Mouse (Mus musculus) liver, adult (tissue): ENCODE data around the gene Spint1.

ENCODE experiments used
- GATA4 ChIP-seq: IDR thresholded peaks from 2 replicates; pipeline ENCODE4 v1.6.1; 2014; ENCODE audit warnings: mild to moderate bottlenecking, low read length; ENCODE audit not compliant: insufficient replicate concordance

Spint1 gene

GRCm38 (mm10) chr2:119229775-119230704 lies 7.1 kb upstream of the Spint1 start, which contains the start of gene Ppp1r14d:
TSS of gene Ppp1r14d (minus strand) at chr2:119229906.
- no peak for TF ChIP-seq GATA4

GRCm38 (mm10) chr2:119236682-119237209 lies 416 bp upstream of the Spint1 start:
- TF ChIP-seq GATA4, result no peak

- TF ChIP-seq GATA4, result no peak
Observed at GRCm38 (mm10) chr2:119237871-119238220, 684 bp downstream of the Spint1 start.

- no peak for TF ChIP-seq GATA4
Observed at GRCm38 (mm10) chr2:119238671-119239070, 1.5 kb downstream of the Spint1 start.

GRCm38 (mm10) chr2:119240075-119240818 lies 3.1 kb downstream of the Spint1 start:
- TF ChIP-seq GATA4, result no peak

GRCm38 (mm10) chr2:119240819-119241186 lies 3.6 kb downstream of the Spint1 start:
- no peak for TF ChIP-seq GATA4

GRCm38 (mm10) chr2:119242548-119242947 lies 5.4 kb downstream of the Spint1 start:
- TF ChIP-seq GATA4, result no peak

- TF ChIP-seq GATA4, result no peak
Observed at GRCm38 (mm10) chr2:119245246-119245645, 8.1 kb downstream of the Spint1 start.

- TF ChIP-seq GATA4, result no peak
Observed at GRCm38 (mm10) chr2:119247904-119248303, 10.7 kb downstream of the Spint1 start.

- TF ChIP-seq GATA4, result no peak
Observed at GRCm38 (mm10) chr2:119249592-119250061, 12.5 kb downstream of the Spint1 start.

GRCm38 (mm10) chr2:119250377-119250776 lies 13.2 kb downstream of the Spint1 start:
- TF ChIP-seq GATA4, result no peak

GRCm38 (mm10) chr2:119250826-119251478 lies 13.8 kb downstream of the Spint1 start:
- TF ChIP-seq GATA4, result peak; percentile 100

- TF ChIP-seq GATA4, result no peak
Observed at GRCm38 (mm10) chr2:119254976-119255375, 17.8 kb downstream of the Spint1 start.

GRCm38 (mm10) chr2:119260518-119260917 lies 23.4 kb downstream of the Spint1 start:
- no peak for TF ChIP-seq GATA4

- TF ChIP-seq GATA4, result no peak
Observed at GRCm38 (mm10) chr2:119261326-119261725, 24.2 kb downstream of the Spint1 start.

GRCm38 (mm10) chr2:119262978-119263377 lies 25.8 kb downstream of the Spint1 start:
- no peak for TF ChIP-seq GATA4

- no peak for TF ChIP-seq GATA4
Observed at GRCm38 (mm10) chr2:119263813-119264212, 26.7 kb downstream of the Spint1 start.
